Mouse (Mus musculus) cerebellum, adult 2 months (tissue): Measurements from ENCODE around the gene Csde1. TPM values are rescaled to one million over a fixed set of nuclear protein-coding genes. Genes with fewer than 3 reads are reported as not detected.
A peak's percentile ranks its signal among the peaks of the same experiment; 100 is the strongest.

Experiments
- DNase-seq, 2 experiments: peaks; one replicate each; pipeline ENCODE4 v3.0.0; 2021
- H3K27ac ChIP-seq: fragments of 200-500 bp; 2 replicates; pipeline ENCODE4 v1.5.1; 2012; ENCODE audit warnings: low read length, control low read depth, inconsistent platforms; ENCODE audit not compliant: insufficient read depth
- H3K27me3 ChIP-seq: fragments of 200-500 bp; 2 replicates; pipeline ENCODE4 v1.6.1; 2012; ENCODE audit warnings: inconsistent platforms, mild to moderate bottlenecking, low read length, moderate library complexity; ENCODE audit not compliant: control insufficient read depth, insufficient read depth
- H3K4me1 ChIP-seq: fragments of 200-500 bp; 2 replicates; pipeline ENCODE4 v1.6.1; 2011; ENCODE audit warnings: low read length; ENCODE audit not compliant: control insufficient read depth, insufficient read depth
- H3K4me3 ChIP-seq: fragments of 200-500 bp; replicated peaks from 2 replicates; pipeline ENCODE3; 2011; ENCODE audit warnings: mild to moderate bottlenecking, low read depth, low read length, control low read depth; ENCODE audit not compliant: insufficient read depth
- CTCF ChIP-seq: fragments of 200-500 bp; IDR thresholded peaks from 2 replicates; pipeline ENCODE4 v1.5.1; 2011; ENCODE audit warnings: low read depth, mild to moderate bottlenecking, control low read depth, low read length, moderate library complexity, borderline replicate concordance; ENCODE audit not compliant: insufficient read depth
- POLR2A ChIP-seq: fragments of 200-500 bp; IDR thresholded peaks from 2 replicates; pipeline ENCODE4 v1.6.1; 2011; ENCODE audit warnings: low read length, control low read depth, borderline replicate concordance; ENCODE audit not compliant: insufficient read depth
- WGBS: fragments of 180-500 bp; shearing (Covaris S2); methylation state at CpG from one replicate; pipeline ENCODE4 v1.1.7; 2018; 5-methylcytosine and 5-hydroxymethylcytosine counted together
- polyA plus RNA-seq: library from polyadenylated mRNA; depleted of rRNA; stranded (reverse); fragments of >200 nt; gene quantifications from 2 replicates; pipeline ENCODE4 v1.2.3, GENCODE M21; 2012; rRNA removed

Csde1 gene
- polyA plus RNA-seq, result 93.5 and 99.9 TPM in 2 replicates

- DNase-seq, result peak; percentile 97 to 98
- Histone ChIP-seq H3K4me1 (no peaks in the 10 kb centered on the region; the same call in 1 of the 2 replicates), H3K27ac (peak within 1 kb of the TSS; percentile 78), H3K4me3 (peak within 1 kb of the TSS; percentile 76), H3K27me3 (no peaks in the 10 kb centered on the region)
- TF ChIP-seq CTCF (no peak), POLR2A (peak; percentile 90)
- WGBS, result 1% methylated on average over 55 of the region's 55 CpGs
These were observed at the start of gene Csde1 for GRCm38 (mm10) chr3:103020249-103020942. TSS of gene Csde1 (plus strand) at chr3:103020426.

GRCm38 (mm10) chr3:102970508-102970907 lies 49.7 kb upstream of the Csde1 start:
- Histone ChIP-seq H3K4me1 (no peaks in the 10 kb centered on the region; the same call in 1 of the 2 replicates), H3K27ac (no peak overlapping the region), H3K27me3 (no peaks in the 10 kb centered on the region), H3K4me3 (no peak overlapping the region)
- no peak for DNase-seq
- TF ChIP-seq POLR2A (no peak), CTCF (no peak)
- WGBS, result 94% methylated on average over 3 of the region's 3 CpGs

GRCm38 (mm10) chr3:102976906-102977305 lies 43.3 kb upstream of the Csde1 start:
- Histone ChIP-seq H3K4me1 (no peaks in the 10 kb centered on the region), H3K27ac (no peak overlapping the region), H3K27me3 (no peaks in the 10 kb centered on the region), H3K4me3 (no peak overlapping the region)
- TF ChIP-seq POLR2A (no peak), CTCF (no peak)
- DNase-seq, result no peak
- WGBS, result 83% methylated on average over 4 of the region's 4 CpGs

GRCm38 (mm10) chr3:102979550-102980348 lies 40.5 kb upstream of the Csde1 start:
- no peaks in the 10 kb centered on the region for H3K4me1 ChIP-seq
- H3K27me3 ChIP-seq, result no peaks in the 10 kb centered on the region
- no peak for DNase-seq
- 9% methylated on average over 10 of the region's 10 CpGs for WGBS
- H3K27ac ChIP-seq, result no peak overlapping the region
- H3K4me3 ChIP-seq, result no peak overlapping the region
- TF ChIP-seq POLR2A (no peak), CTCF (no peak)

GRCm38 (mm10) chr3:102980349-102980736 lies 39.9 kb upstream of the Csde1 start:
- Histone ChIP-seq H3K27me3 (no peaks in the 10 kb centered on the region), H3K4me3 (no peak overlapping the region), H3K27ac (no peak overlapping the region), H3K4me1 (no peaks in the 10 kb centered on the region)
- WGBS, result 23% methylated on average over 3 of the region's 3 CpGs
- TF ChIP-seq POLR2A (no peak), CTCF (no peak)
- DNase-seq, result no peak

- Histone ChIP-seq H3K4me1 (no peaks in the 10 kb centered on the region; the same call in 1 of the 2 replicates), H3K4me3 (no peak overlapping the region), H3K27ac (no peak overlapping the region), H3K27me3 (no peaks in the 10 kb centered on the region)
- DNase-seq, result no peak
- no peak for TF ChIP-seq POLR2A
- TF ChIP-seq CTCF, result no peak
- WGBS, result 76% methylated on average over 8 of the region's 8 CpGs
These were observed 29.2 kb upstream of the Csde1 start for GRCm38 (mm10) chr3:102991041-102991440.

GRCm38 (mm10) chr3:102992936-102993335 lies 27.3 kb upstream of the Csde1 start:
- Histone ChIP-seq H3K27me3 (no peaks in the 10 kb centered on the region), H3K27ac (no peak overlapping the region), H3K4me3 (no peak overlapping the region), H3K4me1 (no peaks in the 10 kb centered on the region; the same call in 1 of the 2 replicates)
- TF ChIP-seq CTCF (no peak), POLR2A (no peak)
- no peak for DNase-seq
- whole genome bisulfite sequencing, result 33% methylated on average over 3 of the region's 3 CpGs
